Mouse (Mus musculus) heart, postnatal 10 days (tissue): Measurements from ENCODE around the gene Pnkd. TPM values are rescaled to one million over a fixed set of nuclear protein-coding genes. Genes with fewer than 3 reads are reported as not detected.

Source experiments
- DNase-seq, 2 experiments: peaks; one replicate each; pipeline ENCODE4 v3.0.0; 2021
- intact Hi-C: fragments of 180-260 bp; cut with DNase I; formaldehyde crosslinking; loops from one replicate; pipeline ENCODE4 v1.15.1; 2025
- total RNA-seq, 2 experiments: library from RNA; stranded (reverse); gene quantifications; 2 replicates each; pipeline ENCODE4 v1.2.3; 2021

The Pnkd gene
- 100 to 1,000 TPM; 205 to 211 TPM for total RNA-seq

DNA sequence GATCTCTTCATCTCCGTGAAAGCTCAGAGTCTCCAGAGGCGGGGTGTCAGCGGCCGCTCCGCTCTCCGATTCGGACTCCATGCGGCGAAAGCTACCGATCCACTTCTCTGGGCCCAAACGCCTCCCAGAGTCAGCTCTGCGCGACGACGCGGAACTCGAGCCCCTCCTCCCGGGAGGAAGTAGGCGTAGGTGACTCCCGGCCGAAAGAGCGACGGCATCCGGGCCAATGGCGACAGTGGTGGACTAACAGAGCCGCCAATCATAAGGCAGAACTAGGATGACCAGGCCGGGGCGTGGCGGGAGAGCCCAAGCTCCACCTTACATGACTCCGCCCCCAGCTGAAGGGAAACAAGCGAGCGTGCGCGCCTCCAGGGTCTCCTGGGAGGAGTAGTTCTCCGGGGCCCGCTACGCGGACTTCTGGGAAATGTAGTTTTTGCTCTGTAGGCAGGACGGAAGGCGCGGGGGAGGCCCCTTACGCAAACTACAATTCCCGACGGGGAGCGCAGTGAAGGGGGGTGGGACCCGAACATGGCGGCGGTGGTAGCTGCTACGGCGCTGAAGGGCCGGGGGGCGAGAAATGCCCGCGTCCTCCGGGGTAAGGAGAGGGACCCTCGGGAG is at the start of gene Pnkd, which contains the start of gene Aamp:
TSS of gene Pnkd (plus strand) at position 388 of the 618 bp plus-strand sequence.
TSS of gene Aamp (minus strand) at position 196 of the 618 bp plus-strand sequence.
- intact Hi-C loops = loop anchor here (1.0 to 5.0 kb wide), 3 partner anchors 48 to 168 kb away; partner anchors contain the start of gene Arpc2
- DNase-seq = peak; percentile 100

- DNase-seq = peak; percentile 98
- intact Hi-C loops = loop anchor here (1.0 kb wide), 2 partner anchors 12 to 48 kb away; partner anchors contain the start of genes Aamp and Pnkd
These were observed 48.7 kb upstream of the Pnkd start, which contains the start of gene Arpc2 for GRCm38 (mm10) chr1:74235938-74236589. Arpc2 (plus strand) TSS chr1:74236084.

- DNase-seq = peak; percentile 53 to 68
- intact Hi-C loops = loop anchor here (1.0 kb wide), 2 partner anchors 12 to 48 kb away; partner anchors contain the start of genes Aamp and Pnkd
These were observed 48.0 kb upstream of the Pnkd start for GRCm38 (mm10) chr1:74236590-74237317.

DNA sequence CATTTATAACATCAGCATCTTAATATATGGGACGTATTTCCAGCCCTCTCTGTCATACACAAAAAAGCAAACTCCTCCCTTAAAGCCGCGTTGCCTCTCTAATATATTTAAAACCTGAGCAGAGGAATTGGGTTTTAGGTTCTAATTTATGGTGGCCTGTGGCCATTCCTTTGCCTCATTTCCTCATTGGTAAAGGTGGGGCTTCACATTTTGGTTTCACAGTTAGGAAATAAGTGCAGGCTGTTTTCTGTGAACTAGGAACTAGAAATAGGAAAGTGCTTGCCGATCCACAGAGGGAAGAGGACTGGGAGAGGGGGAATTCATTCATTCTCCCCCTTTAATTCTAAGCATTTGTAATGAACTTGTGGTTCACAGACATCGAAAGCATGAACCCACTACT is 47.1 kb upstream of the Pnkd start:
- intact Hi-C loops = no loop called here
- DNase-seq = no peak

GRCm38 (mm10) chr1:74238136-74238535 is 46.6 kb upstream of the Pnkd start:
- no peak for DNase-seq
- intact Hi-C loops = no loop called here

DNA sequence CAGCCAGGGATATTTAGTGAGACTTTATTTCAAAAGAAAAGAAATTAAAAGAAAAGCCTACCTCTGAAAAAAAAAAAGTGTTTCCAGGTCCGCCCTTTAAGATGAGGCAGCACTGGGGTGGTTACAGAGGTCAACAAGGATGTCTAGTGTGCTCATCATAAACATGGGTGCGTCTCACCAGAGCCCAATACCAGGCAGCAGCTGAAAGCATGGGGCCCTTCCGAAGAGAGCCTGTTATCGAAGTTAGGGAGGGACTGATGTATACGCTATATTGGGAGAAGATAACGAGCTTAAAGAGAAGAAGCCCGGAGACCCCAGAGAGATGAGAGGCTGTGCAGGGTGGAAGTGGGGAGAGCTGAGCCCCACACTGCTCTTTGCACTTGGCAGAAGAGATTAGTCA is 45.6 kb upstream of the Pnkd start:
- DNase-seq = no peak
- intact Hi-C loops = no loop called here

DNA sequence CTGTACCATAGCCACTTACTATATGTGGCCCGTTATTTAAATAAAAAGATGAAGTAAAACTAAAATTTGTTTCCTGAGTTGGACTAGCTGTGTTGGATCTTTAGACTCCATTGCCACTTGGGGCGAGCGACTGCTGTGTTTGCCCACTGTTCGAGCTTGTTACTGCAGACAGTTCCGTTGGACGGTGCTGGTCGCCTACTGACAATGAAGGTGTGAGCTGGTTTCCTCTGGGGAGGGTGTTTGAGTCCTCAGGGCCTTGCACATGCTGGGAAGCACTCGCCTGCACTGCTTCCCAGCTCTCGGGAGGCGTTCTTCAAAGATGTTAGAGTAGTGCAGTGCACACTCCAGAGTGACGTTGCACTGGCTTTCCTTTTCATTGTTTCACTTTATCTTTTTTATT is 45.1 kb upstream of the Pnkd start:
- intact Hi-C loops = no loop called here
- DNase-seq = peak in 1 of 2 experiments; percentile 48

GRCm38 (mm10) chr1:74240311-74240710 is 44.4 kb upstream of the Pnkd start:
- intact Hi-C loops = no loop called here
- peak; percentile 53 to 56 for DNase-seq

DNA sequence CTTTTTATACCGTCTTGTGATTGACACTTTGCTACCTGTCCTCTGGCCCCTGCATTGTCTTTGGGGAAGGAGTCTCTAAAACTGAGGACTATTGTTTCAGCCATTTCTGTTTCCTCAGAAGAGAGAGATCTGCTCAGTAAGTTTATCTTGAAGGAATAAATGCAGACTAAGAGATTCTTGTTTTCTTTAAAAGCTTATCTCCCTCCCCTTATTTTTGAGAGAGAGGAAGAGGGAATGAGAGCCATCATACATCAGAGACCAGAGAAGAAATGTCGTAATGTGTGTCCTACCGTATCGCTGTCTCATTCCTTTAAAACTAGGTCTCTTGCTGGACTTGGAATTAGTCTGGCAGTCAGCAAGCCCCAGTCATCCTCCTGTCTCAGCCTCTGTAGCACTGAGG is 43.9 kb upstream of the Pnkd start:
- intact Hi-C loops = no loop called here
- DNase-seq = no peak

DNA sequence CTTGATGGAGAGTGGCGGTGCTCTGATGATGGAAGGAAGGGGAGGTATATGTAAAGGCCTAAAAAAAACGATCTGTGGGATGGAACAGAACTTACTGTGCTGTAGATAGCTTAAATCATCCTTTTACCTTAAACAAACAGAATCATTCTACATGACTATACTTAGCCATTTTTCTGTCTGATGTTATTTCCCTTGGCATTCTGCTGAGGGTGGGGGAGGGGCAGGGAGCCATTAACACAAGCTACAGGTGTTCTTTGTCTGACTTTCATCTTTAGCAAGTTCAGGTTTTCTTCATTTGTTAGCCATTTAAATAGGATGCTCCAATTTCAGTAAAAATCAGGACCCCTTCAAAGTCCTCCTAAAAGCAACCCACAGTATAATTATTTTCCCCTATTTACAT is 39.2 kb upstream of the Pnkd start:
- no peak for DNase-seq

GRCm38 (mm10) chr1:74248799-74249198 is 35.9 kb upstream of the Pnkd start:
- DNase-seq = peak; percentile 43 to 59
- intact Hi-C loops = loop anchor here (1.0 kb wide), 1 partner anchor 12 kb away; the partner anchor contains the start of gene Arpc2

More for the DNA sequence above, 39.2 kb upstream of the Pnkd start:
- intact Hi-C loops = no loop called here

- intact Hi-C loops = no loop called here
- peak in 1 of 2 experiments; percentile 26 for DNase-seq
These were observed 35.3 kb upstream of the Pnkd start for GRCm38 (mm10) chr1:74249331-74249980.

DNA sequence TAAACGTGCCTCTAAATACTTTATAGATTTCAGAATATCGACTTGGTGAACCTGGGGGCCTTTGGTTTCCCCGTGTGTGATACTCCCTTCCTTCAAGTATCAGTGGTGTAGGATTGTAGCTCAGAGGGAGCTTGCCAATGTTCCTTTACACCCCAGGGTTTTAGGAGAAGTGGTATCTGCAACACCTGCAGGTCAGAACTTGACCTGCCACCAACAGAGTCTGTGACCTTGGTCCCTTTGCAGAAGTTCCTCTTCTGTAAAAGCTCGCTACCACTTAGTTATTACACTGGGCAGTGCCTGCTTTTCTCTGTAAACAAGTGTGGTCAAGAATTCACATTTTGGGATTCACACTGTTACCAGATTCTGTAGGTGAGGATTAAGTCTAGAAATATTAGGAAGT is 34.6 kb upstream of the Pnkd start:
- intact Hi-C loops = no loop called here
- no peak for DNase-seq

DNA sequence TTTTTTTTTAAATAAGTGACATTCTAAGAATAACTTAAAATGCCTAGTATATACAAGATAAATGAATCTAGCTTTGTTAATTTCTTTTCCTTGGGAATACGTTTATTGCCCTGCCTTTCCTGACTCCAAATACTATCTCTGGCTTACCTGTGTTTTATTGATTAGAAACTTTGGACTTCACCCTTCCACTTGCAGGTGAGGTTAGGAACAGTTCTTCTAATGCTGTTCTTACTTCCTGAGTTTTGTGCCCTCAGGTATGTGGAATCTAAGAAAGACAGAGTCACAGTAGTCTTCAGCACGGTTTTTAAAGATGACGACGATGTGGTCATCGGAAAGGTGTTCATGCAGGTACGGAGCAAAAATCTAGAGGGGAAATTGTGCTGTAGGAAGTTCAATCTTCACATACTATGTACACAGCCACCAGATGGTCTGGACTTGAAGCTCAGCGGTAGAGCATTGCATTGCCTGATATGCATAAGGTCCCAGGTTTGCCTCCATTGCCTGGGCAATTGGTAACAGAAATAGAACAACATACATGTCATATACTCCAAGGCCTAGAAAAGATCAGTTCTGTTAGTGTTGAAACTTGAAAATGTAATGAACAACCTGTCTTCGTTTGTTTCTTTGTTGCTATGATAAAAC is 28.9 kb upstream of the Pnkd start:
- DNase-seq = no peak
- intact Hi-C loops = no loop called here

- DNase-seq = peak in 1 of 2 experiments; percentile 50
- intact Hi-C loops = no loop called here
These were observed 27.9 kb upstream of the Pnkd start for GRCm38 (mm10) chr1:74256782-74257181.

DNA sequence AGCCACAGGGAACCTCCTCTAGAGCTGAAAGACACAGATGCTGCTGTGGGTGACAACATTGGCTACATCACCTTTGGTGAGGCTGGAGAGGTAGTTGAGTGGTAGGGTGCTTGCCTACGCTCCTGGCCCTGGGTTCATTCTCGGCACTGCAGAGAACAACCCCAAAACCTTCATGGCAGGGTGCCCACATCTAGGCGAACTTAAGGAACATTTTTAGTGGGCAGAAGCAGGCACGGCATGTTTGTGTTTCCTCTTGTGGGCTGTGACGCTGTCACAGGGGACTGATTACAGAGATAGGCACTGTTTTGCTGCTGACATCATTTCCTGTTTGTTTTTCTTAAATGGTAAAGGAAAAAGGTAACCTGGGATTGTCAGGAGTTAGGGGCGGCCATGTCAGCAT is 22.2 kb upstream of the Pnkd start:
- intact Hi-C loops = no loop called here
- DNase-seq = no peak

- no peak for DNase-seq
- intact Hi-C loops = no loop called here
These were observed 16.0 kb upstream of the Pnkd start for GRCm38 (mm10) chr1:74268750-74269149.

DNA sequence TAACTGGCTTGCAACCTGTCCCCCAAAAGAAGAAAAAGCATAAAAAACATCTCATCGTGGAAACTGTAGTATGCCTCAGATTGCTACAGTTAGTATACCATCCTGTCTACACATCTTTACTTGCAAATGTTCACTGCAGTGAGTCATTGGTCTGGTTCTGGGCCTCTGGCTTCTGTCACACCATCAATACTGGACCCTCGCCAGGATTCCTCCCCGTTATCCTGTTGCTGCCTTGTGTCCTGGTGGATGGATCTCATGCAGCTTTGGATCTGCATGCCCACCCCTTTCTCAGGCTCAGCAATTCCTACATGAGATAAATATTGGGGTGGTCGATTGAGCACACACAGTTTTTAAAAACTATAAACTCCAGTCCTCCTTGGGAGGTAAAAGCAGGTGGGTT is 13.1 kb upstream of the Pnkd start:
- intact Hi-C loops = no loop called here
- DNase-seq = no peak

- intact Hi-C loops = no loop called here
- no peak for DNase-seq
These were observed 9.7 kb upstream of the Pnkd start for GRCm38 (mm10) chr1:74275015-74275414.

GRCm38 (mm10) chr1:74277041-74277440 is 7.7 kb upstream of the Pnkd start:
- intact Hi-C loops = no loop called here
- DNase-seq = no peak
